Mouse (Mus musculus): ENCODE results near the gene Pard3.

DNA sequence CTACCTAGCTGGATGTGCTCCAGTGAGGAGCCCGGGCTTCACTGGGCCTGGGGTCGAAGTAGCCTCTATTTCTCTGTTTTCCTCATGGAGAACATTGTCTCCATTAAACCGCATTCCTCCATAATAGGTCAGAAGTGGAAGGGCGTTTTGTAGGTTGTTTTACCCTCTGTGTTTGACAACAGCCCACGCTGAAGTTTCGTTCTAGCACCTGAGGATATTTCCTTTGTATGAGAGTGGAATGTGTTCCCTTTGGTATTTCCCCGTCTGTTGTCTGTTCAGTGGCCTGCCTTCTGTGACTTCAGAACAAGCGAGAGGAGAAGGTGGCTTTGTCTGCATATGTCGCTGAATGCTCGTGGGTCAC, 1.4 kb downstream of the Pard3 start:
- no peak for TF ChIP-seq CTCF (IDR thresholded peaks at IDR 0.05; ENCODE audit: low read depth)
- TF ChIP-seq EP300 (IDR thresholded peaks at IDR 0.05; ENCODE audit: low read depth) = no peak
